Mouse (Mus musculus) liver, postnatal 0 days (tissue): ENCODE results near the gene Lingo4. TPM values are rescaled to one million over a fixed set of nuclear protein-coding genes. Genes with fewer than 3 reads are reported as not detected.

Experiments used
- ATAC-seq: fragments of 200-750 bp; cut with Nextera tagmentation; 2 replicates; pipeline ENCODE4 v1.8.0; 2017; ENCODE audit warnings: mild to moderate bottlenecking, moderate library complexity
- DNase-seq: peaks from one replicate; pipeline ENCODE4 v3.0.0-alpha.2; 2016
- H3K27ac ChIP-seq: fragments of 300-500 bp; sonication (generic); 2 replicates; pipeline ENCODE4 v1.5.1; 2014; ENCODE audit warnings: antibody characterized with exemption, moderate library complexity, mild to moderate bottlenecking, low read depth
- H3K27me3 ChIP-seq: fragments of 300-500 bp; sonication (generic); 2 replicates; pipeline ENCODE4 v1.6.1; 2014; ENCODE audit warnings: low read length, control low read depth, mixed read lengths; ENCODE audit not compliant: insufficient read depth
- H3K36me3 ChIP-seq: fragments of 300-500 bp; sonication (generic); replicated peaks from 2 replicates; pipeline ENCODE4 v1.6.1; 2014; ENCODE audit warnings: mild to moderate bottlenecking, control low read depth, low read length, moderate library complexity, mixed read lengths; ENCODE audit not compliant: insufficient read depth
- H3K4me1 ChIP-seq: fragments of 300-500 bp; sonication (generic); 2 replicates; pipeline ENCODE4 v1.6.1; 2014; ENCODE audit warnings: antibody characterized with exemption, mild to moderate bottlenecking, control low read depth; ENCODE audit not compliant: insufficient read depth
- H3K4me2 ChIP-seq: fragments of 300-500 bp; sonication (generic); 2 replicates; pipeline ENCODE4 v1.6.1; 2014; ENCODE audit warnings: low read depth, mild to moderate bottlenecking, low read length, moderate library complexity, mixed read lengths
- H3K4me3 ChIP-seq: fragments of 300-500 bp; sonication (generic); 2 replicates; pipeline ENCODE4 v1.5.1; 2014; ENCODE audit warnings: low read depth, low read length
- H3K9ac ChIP-seq: fragments of 300-500 bp; sonication (generic); replicated peaks from 2 replicates; pipeline ENCODE4 v1.6.1; 2014; ENCODE audit warnings: mild to moderate bottlenecking, moderate library complexity
- H3K9me3 ChIP-seq: fragments of 300-500 bp; sonication (generic); 2 replicates; pipeline ENCODE4 v1.6.1; 2016; ENCODE audit warnings: mild to moderate bottlenecking, control low read depth, low read length, mixed read lengths
- CTCF ChIP-seq: sonication (generic); IDR thresholded peaks from 2 replicates; pipeline ENCODE4 v1.5.1; 2016; ENCODE audit warnings: antibody characterized with exemption, low read depth
- EP300 ChIP-seq: IDR thresholded peaks from 2 replicates; pipeline ENCODE4 v1.6.1; 2016; ENCODE audit warnings: antibody characterized with exemption, low read depth, mild to moderate bottlenecking
- whole genome bisulfite sequencing: fragments of 180-500 bp; shearing (Covaris S2); extraction: QIAGEN DNeasy Blood & Tissue Kit; methylation state at CpG from one replicate; pipeline ENCODE4 v1.1.7; 2014; ENCODE audit not compliant: insufficient replicate concordance; 5-methylcytosine and 5-hydroxymethylcytosine counted together
- polyA plus RNA-seq: library from polyadenylated mRNA; unstranded; fragments of >200 nt; fragmentation: Nextera tagmentation; extraction: Ambion mirVana; gene quantifications from 2 replicates; pipeline ENCODE4 v1.2.1, GENCODE M21; 2015

The Lingo4 gene
- polyA plus RNA-seq, 1 experiment from 2014 or later, result 0.38 TPM

- 22% methylated on average over 2 of the region's 2 CpGs for WGBS
- TF ChIP-seq EP300 (no peak), CTCF (no peak)
Observed at GRCm38 (mm10) chr3:94430980-94431379, 32.7 kb downstream of the Lingo4 start.

GRCm38 (mm10) chr3:94434305-94434704 lies 36.0 kb downstream of the Lingo4 start:
- H3K27ac ChIP-seq, result peak overlapping the region; percentile 11; the same call in 1 of the 2 replicates
- H3K4me1 ChIP-seq, result peaks cover 3% of the 10 kb centered on the region; the same call in 1 of the 2 replicates
- ATAC-seq (peak; percentile 62; the same call in 1 of the 2 replicates), DNase-seq (no peak)
- H3K36me3 ChIP-seq, result no peaks in the 10 kb centered on the region
- no peaks in the 10 kb centered on the region for H3K9me3 ChIP-seq
- no peaks in the 10 kb centered on the region for H3K27me3 ChIP-seq
- no peak overlapping the region for H3K4me2 ChIP-seq
- no peak overlapping the region for H3K4me3 ChIP-seq
- TF ChIP-seq EP300 (no peak), CTCF (no peak)
- no peak overlapping the region for H3K9ac ChIP-seq
- 54% methylated on average over 2 of the region's 2 CpGs for WGBS

More at GRCm38 (mm10) chr3:94430980-94431379, 32.7 kb downstream of the Lingo4 start:
- DNase-seq (no peak), ATAC-seq (no peak)
- H3K36me3 ChIP-seq, result no peaks in the 10 kb centered on the region
- H3K27me3 ChIP-seq, result no peaks in the 10 kb centered on the region
- no peak overlapping the region for H3K27ac ChIP-seq
- H3K4me3 ChIP-seq, result no peak overlapping the region
- H3K4me2 ChIP-seq, result no peak overlapping the region
- no peaks in the 10 kb centered on the region for H3K9me3 ChIP-seq
- H3K4me1 ChIP-seq, result peaks cover 3% of the 10 kb centered on the region; the same call in 1 of the 2 replicates
- H3K9ac ChIP-seq, result no peak overlapping the region

- no peaks in the 10 kb centered on the region for H3K36me3 ChIP-seq
- no peaks in the 10 kb centered on the region for H3K27me3 ChIP-seq
- H3K4me3 ChIP-seq, result no peak overlapping the region
- ATAC-seq (no peak), DNase-seq (no peak)
- no peak overlapping the region for H3K27ac ChIP-seq
- 80% methylated on average over 9 of the region's 9 CpGs for WGBS
- H3K9ac ChIP-seq, result no peak overlapping the region
- no peaks in the 10 kb centered on the region for H3K9me3 ChIP-seq
- TF ChIP-seq EP300 (no peak), CTCF (no peak)
- H3K4me1 ChIP-seq, result peaks cover 3% of the 10 kb centered on the region; the same call in 1 of the 2 replicates
- no peak overlapping the region for H3K4me2 ChIP-seq
Observed at GRCm38 (mm10) chr3:94436420-94436819, 38.1 kb downstream of the Lingo4 start.

GRCm38 (mm10) chr3:94441182-94441581 lies 42.9 kb downstream of the Lingo4 start:
- Histone ChIP-seq H3K4me3 (no peak overlapping the region), H3K9me3 (no peaks in the 10 kb centered on the region), H3K36me3 (peaks cover 9% of the 10 kb centered on the region), H3K4me1 (peaks cover 11% of the 10 kb centered on the region), H3K27ac (no peak overlapping the region), H3K27me3 (no peaks in the 10 kb centered on the region), H3K4me2 (no peak overlapping the region), H3K9ac (no peak overlapping the region)
- ATAC-seq (no peak), DNase-seq (no peak)
- TF ChIP-seq CTCF (peak; percentile 49), EP300 (no peak)
- 43% methylated on average over 3 of the region's 3 CpGs for WGBS

- under 1% methylated on average over 39 of the region's 39 CpGs for WGBS
Observed at GRCm38 (mm10) chr3:94442951-94443596, 44.8 kb downstream of the Lingo4 start, which contains the start of gene Mrpl9. Mrpl9 (plus strand) TSS chr3:94443318.

GRCm38 (mm10) chr3:94443597-94443964 lies 45.3 kb downstream of the Lingo4 start, which contains the start of gene Oaz3:
Oaz3 (minus strand) TSS chr3:94443915.
- DNase-seq (no peak), ATAC-seq (peak; percentile 71)
- TF ChIP-seq EP300, result no peak
- peaks cover 11% of the 10 kb centered on the region for H3K4me1 ChIP-seq
- peak within 1 kb of the TSS; percentile 89 for H3K4me3 ChIP-seq
- peak within 1 kb of the TSS; percentile 95 for H3K9ac ChIP-seq
- H3K36me3 ChIP-seq, result peaks cover 28% of the 10 kb centered on the region
- H3K27ac ChIP-seq, result peak within 1 kb of the TSS; percentile 83
- no peaks in the 10 kb centered on the region for H3K9me3 ChIP-seq
- WGBS, result 0% methylated on average over 24 of the region's 24 CpGs
- no peaks in the 10 kb centered on the region for H3K27me3 ChIP-seq
- peak within 1 kb of the TSS; percentile 92 for H3K4me2 ChIP-seq

More at GRCm38 (mm10) chr3:94442951-94443596, 44.8 kb downstream of the Lingo4 start, which contains the start of gene Mrpl9:
- H3K4me3 ChIP-seq, result peak within 1 kb of the TSS; percentile 89
- peak; percentile 96 for DNase-seq
- no peaks in the 10 kb centered on the region for H3K27me3 ChIP-seq
- peaks cover 26% of the 10 kb centered on the region for H3K36me3 ChIP-seq
- peak within 1 kb of the TSS; percentile 83 for H3K27ac ChIP-seq
- peak; percentile 99 for ATAC-seq
- no peak for TF ChIP-seq EP300
- TF ChIP-seq CTCF, result no peak
- peak within 1 kb of the TSS; percentile 95 for H3K9ac ChIP-seq
- no peaks in the 10 kb centered on the region for H3K9me3 ChIP-seq
- peaks cover 11% of the 10 kb centered on the region for H3K4me1 ChIP-seq
- peak within 1 kb of the TSS; percentile 92 for H3K4me2 ChIP-seq
